Mouse (Mus musculus): Measurements from ENCODE around the gene Pelo.

GRCm38 (mm10) chr13:115082339-115082738 is 7.6 kb downstream of the Pelo start:
- no peak for TF ChIP-seq POLR2A (IDR thresholded peaks at IDR 0.05; ENCODE audit: insufficient read depth, low read depth, low read length)
- no peak for TF ChIP-seq CTCF (IDR thresholded peaks at IDR 0.05; ENCODE audit: insufficient read depth, low read depth, low read length)
